Mouse (Mus musculus) megakaryocyte, embryonic 14.5 days (primary cell): Measurements from ENCODE around the gene Usf3.

Source experiments
- FLI1 ChIP-seq: IDR thresholded peaks from 2 replicates; pipeline ENCODE4 v1.6.1; 2012; ENCODE audit warnings: low read length, inconsistent platforms, mixed read lengths
- GATA1 ChIP-seq: IDR thresholded peaks from 3 replicates; pipeline ENCODE4 v1.6.1; 2012; ENCODE audit warnings: mixed read lengths, low read length, inconsistent platforms, borderline replicate concordance

- no peak for TF ChIP-seq GATA1
- TF ChIP-seq FLI1: no peak
These were observed 7.9 kb upstream of the Usf3 start for GRCm38 (mm10) chr16:44165182-44165581.
